Mouse (Mus musculus) limb, embryonic 15.5 days (tissue): ENCODE measurements around the gene Gas2. TPM values are rescaled to one million over a fixed set of nuclear protein-coding genes. Genes with fewer than 3 reads are reported as not detected.
A peak's percentile ranks its signal among the peaks of the same experiment; 100 is the strongest.

Experiments used
- ATAC-seq: fragments of 200-750 bp; cut with Nextera tagmentation; 2 replicates; pipeline ENCODE4 v1.8.0; 2017; ENCODE audit warnings: low read depth, moderate TSS enrichment; ENCODE audit not compliant: insufficient number of reproducible peaks, low FRiP score, low TSS enrichment
- H3K27ac ChIP-seq: fragments of 300-500 bp; sonication (generic); 2 replicates; pipeline ENCODE4 v1.5.1; 2015; ENCODE audit warnings: moderate library complexity, mild to moderate bottlenecking, inconsistent platforms
- H3K27me3 ChIP-seq: fragments of 300-500 bp; sonication (generic); 2 replicates; pipeline ENCODE4 v1.6.1; 2015; ENCODE audit warnings: inconsistent platforms
- H3K36me3 ChIP-seq: fragments of 300-500 bp; sonication (generic); 2 replicates; pipeline ENCODE4 v1.6.1; 2015; ENCODE audit warnings: inconsistent platforms
- H3K4me1 ChIP-seq: fragments of 300-500 bp; sonication (generic); 2 replicates; pipeline ENCODE4 v1.6.1; 2015; ENCODE audit warnings: inconsistent platforms
- H3K4me2 ChIP-seq: fragments of 300-500 bp; sonication (generic); 2 replicates; pipeline ENCODE4 v1.6.1; 2015; ENCODE audit warnings: mild to moderate bottlenecking, inconsistent platforms
- H3K4me3 ChIP-seq: fragments of 300-500 bp; sonication (generic); 2 replicates; pipeline ENCODE4 v1.5.1; 2015; ENCODE audit warnings: mild to moderate bottlenecking, inconsistent platforms
- H3K9ac ChIP-seq: fragments of 300-500 bp; sonication (generic); 2 replicates; pipeline ENCODE4 v1.6.1; 2015; ENCODE audit warnings: inconsistent platforms
- H3K9me3 ChIP-seq: fragments of 300-500 bp; sonication (generic); 2 replicates; pipeline ENCODE4 v1.6.1; 2016; ENCODE audit warnings: inconsistent platforms
- WGBS: fragments of 180-500 bp; shearing (Covaris S2); methylation state at CpG from one replicate; pipeline ENCODE4 v1.1.7; 2015; 5-methylcytosine and 5-hydroxymethylcytosine counted together
- polyA plus RNA-seq: library from polyadenylated mRNA; unstranded; fragments of >200 nt; fragmentation: Nextera tagmentation; extraction: Ambion mirVana; gene quantifications from 2 replicates; pipeline ENCODE4 v1.2.1, GENCODE M21; 2015

Gas2 gene
- polyA plus RNA-seq, 1 experiment from 2014 or later: 208 TPM

GRCm38 (mm10) chr7:51887678-51888567, 26.1 kb downstream of the Gas2 start:
- ATAC-seq: no peak
- no peak overlapping the region for H3K4me3 ChIP-seq
- peak overlapping the region; percentile 60 for H3K27ac ChIP-seq
- H3K4me2 ChIP-seq: no peak overlapping the region
- H3K9ac ChIP-seq: no peak overlapping the region
- 50% methylated on average over 11 of the region's 11 CpGs for WGBS
- peaks cover 7% of the 10 kb centered on the region for H3K4me1 ChIP-seq
- H3K36me3 ChIP-seq: no peaks in the 10 kb centered on the region
- H3K27me3 ChIP-seq: no peaks in the 10 kb centered on the region
- no peaks in the 10 kb centered on the region for H3K9me3 ChIP-seq

- ATAC-seq: no peak
- H3K9me3 ChIP-seq: no peaks in the 10 kb centered on the region
- H3K4me3 ChIP-seq: no peak overlapping the region
- peaks cover 7% of the 10 kb centered on the region for H3K4me1 ChIP-seq
- H3K27me3 ChIP-seq: no peaks in the 10 kb centered on the region
- 90% methylated on average over 7 of the region's 7 CpGs for WGBS
- H3K27ac ChIP-seq: no peak overlapping the region
- no peaks in the 10 kb centered on the region for H3K36me3 ChIP-seq
- no peak overlapping the region for H3K4me2 ChIP-seq
- no peak overlapping the region for H3K9ac ChIP-seq
These were observed 27.8 kb downstream of the Gas2 start for GRCm38 (mm10) chr7:51889601-51890000.

- no peaks in the 10 kb centered on the region for H3K9me3 ChIP-seq
- no peaks in the 10 kb centered on the region for H3K36me3 ChIP-seq
- H3K27ac ChIP-seq: no peak overlapping the region
- no peak overlapping the region for H3K9ac ChIP-seq
- no peak for ATAC-seq
- peaks cover 15% of the 10 kb centered on the region for H3K4me1 ChIP-seq
- no peaks in the 10 kb centered on the region for H3K27me3 ChIP-seq
- H3K4me3 ChIP-seq: no peak overlapping the region
- no peak overlapping the region for H3K4me2 ChIP-seq
- 81% methylated on average over 1 of the region's 1 CpGs for WGBS
These were observed 30.6 kb downstream of the Gas2 start for GRCm38 (mm10) chr7:51892224-51892965.

GRCm38 (mm10) chr7:51893008-51893407, 31.2 kb downstream of the Gas2 start:
- WGBS: 78% methylated on average over 4 of the region's 4 CpGs
- Histone ChIP-seq H3K27ac (no peak overlapping the region), H3K27me3 (no peaks in the 10 kb centered on the region), H3K4me1 (peaks cover 15% of the 10 kb centered on the region), H3K36me3 (no peaks in the 10 kb centered on the region), H3K4me3 (no peak overlapping the region), H3K4me2 (no peak overlapping the region), H3K9ac (no peak overlapping the region), H3K9me3 (no peaks in the 10 kb centered on the region)
- ATAC-seq: no peak

GRCm38 (mm10) chr7:51894133-51894801, 32.5 kb downstream of the Gas2 start:
- H3K4me1 ChIP-seq: peaks cover 13% of the 10 kb centered on the region
- no peaks in the 10 kb centered on the region for H3K27me3 ChIP-seq
- peak; percentile 75; the same call in 1 of the 2 replicates for ATAC-seq
- H3K4me2 ChIP-seq: no peak overlapping the region
- peak overlapping the region; percentile 23; the same call in 1 of the 2 replicates for H3K27ac ChIP-seq
- 0 out of 2 replicates have a peak, but pooled peaks cover 5% of the 10 kb centered on the region for H3K36me3 ChIP-seq
- 27% methylated on average over 4 of the region's 4 CpGs for WGBS
- H3K9me3 ChIP-seq: no peaks in the 10 kb centered on the region
- no peak overlapping the region for H3K9ac ChIP-seq
- no peak overlapping the region for H3K4me3 ChIP-seq

- Histone ChIP-seq H3K9me3 (no peaks in the 10 kb centered on the region), H3K4me2 (no peak overlapping the region), H3K4me3 (no peak overlapping the region), H3K36me3 (0 out of 2 replicates have a peak, but pooled peaks cover 7% of the 10 kb centered on the region), H3K9ac (no peak overlapping the region), H3K27me3 (no peaks in the 10 kb centered on the region), H3K4me1 (peaks cover 13% of the 10 kb centered on the region), H3K27ac (peak overlapping the region; percentile 77)
- WGBS: 21% methylated on average over 2 of the region's 2 CpGs
- no peak for ATAC-seq
These were observed 33.1 kb downstream of the Gas2 start for GRCm38 (mm10) chr7:51894939-51895338.

GRCm38 (mm10) chr7:51899066-51899465, 37.3 kb downstream of the Gas2 start:
- no peak overlapping the region for H3K4me3 ChIP-seq
- H3K4me1 ChIP-seq: peaks cover 13% of the 10 kb centered on the region
- H3K36me3 ChIP-seq: 0 out of 2 replicates have a peak, but pooled peaks cover 7% of the 10 kb centered on the region
- H3K27me3 ChIP-seq: no peaks in the 10 kb centered on the region
- H3K9ac ChIP-seq: no peak overlapping the region
- WGBS: 53% methylated on average over 6 of the region's 6 CpGs
- H3K27ac ChIP-seq: no peak overlapping the region
- H3K9me3 ChIP-seq: no peaks in the 10 kb centered on the region
- H3K4me2 ChIP-seq: no peak overlapping the region
- ATAC-seq: no peak

GRCm38 (mm10) chr7:51913292-51914050, 51.7 kb downstream of the Gas2 start:
- Histone ChIP-seq H3K4me2 (no peak overlapping the region), H3K4me3 (no peak overlapping the region), H3K4me1 (peaks cover 27% of the 10 kb centered on the region), H3K9ac (no peak overlapping the region), H3K27ac (peak overlapping the region; percentile 88), H3K36me3 (no peaks in the 10 kb centered on the region), H3K27me3 (no peaks in the 10 kb centered on the region), H3K9me3 (no peaks in the 10 kb centered on the region)
- WGBS: 45% methylated on average over 3 of the region's 3 CpGs
- peak; percentile 88 for ATAC-seq

- 20% methylated on average over 2 of the region's 2 CpGs for whole genome bisulfite sequencing
- no peak overlapping the region for H3K4me3 ChIP-seq
- peak; percentile 68; the same call in 1 of the 2 replicates for ATAC-seq
- H3K4me1 ChIP-seq: peaks cover 27% of the 10 kb centered on the region
- no peak overlapping the region for H3K4me2 ChIP-seq
- no peak overlapping the region for H3K9ac ChIP-seq
- no peaks in the 10 kb centered on the region for H3K36me3 ChIP-seq
- no peaks in the 10 kb centered on the region for H3K9me3 ChIP-seq
- peak overlapping the region; percentile 88 for H3K27ac ChIP-seq
- H3K27me3 ChIP-seq: no peaks in the 10 kb centered on the region
These were observed 52.3 kb downstream of the Gas2 start for GRCm38 (mm10) chr7:51914132-51914531.

GRCm38 (mm10) chr7:51928761-51929519, 67.1 kb downstream of the Gas2 start:
- WGBS: 47% methylated on average over 10 of the region's 10 CpGs
- Histone ChIP-seq H3K36me3 (0 out of 2 replicates have a peak, but pooled peaks cover 5% of the 10 kb centered on the region), H3K4me3 (no peak overlapping the region), H3K27ac (peak overlapping the region; percentile 50; the same call in 1 of the 2 replicates), H3K27me3 (no peaks in the 10 kb centered on the region), H3K9me3 (no peaks in the 10 kb centered on the region), H3K4me2 (no peak overlapping the region), H3K9ac (no peak overlapping the region), H3K4me1 (peaks cover 5% of the 10 kb centered on the region; the same call in 1 of the 2 replicates)
- ATAC-seq: no peak
